Mouse (Mus musculus): Measurements from ENCODE around the gene Ypel5. TPM values are rescaled to one million over a fixed set of nuclear protein-coding genes. Genes with fewer than 3 reads are reported as not detected.

Gene Ypel5
- polyA plus RNA-seq, 2 experiments: 30.4 to 87.9 TPM

DNA sequence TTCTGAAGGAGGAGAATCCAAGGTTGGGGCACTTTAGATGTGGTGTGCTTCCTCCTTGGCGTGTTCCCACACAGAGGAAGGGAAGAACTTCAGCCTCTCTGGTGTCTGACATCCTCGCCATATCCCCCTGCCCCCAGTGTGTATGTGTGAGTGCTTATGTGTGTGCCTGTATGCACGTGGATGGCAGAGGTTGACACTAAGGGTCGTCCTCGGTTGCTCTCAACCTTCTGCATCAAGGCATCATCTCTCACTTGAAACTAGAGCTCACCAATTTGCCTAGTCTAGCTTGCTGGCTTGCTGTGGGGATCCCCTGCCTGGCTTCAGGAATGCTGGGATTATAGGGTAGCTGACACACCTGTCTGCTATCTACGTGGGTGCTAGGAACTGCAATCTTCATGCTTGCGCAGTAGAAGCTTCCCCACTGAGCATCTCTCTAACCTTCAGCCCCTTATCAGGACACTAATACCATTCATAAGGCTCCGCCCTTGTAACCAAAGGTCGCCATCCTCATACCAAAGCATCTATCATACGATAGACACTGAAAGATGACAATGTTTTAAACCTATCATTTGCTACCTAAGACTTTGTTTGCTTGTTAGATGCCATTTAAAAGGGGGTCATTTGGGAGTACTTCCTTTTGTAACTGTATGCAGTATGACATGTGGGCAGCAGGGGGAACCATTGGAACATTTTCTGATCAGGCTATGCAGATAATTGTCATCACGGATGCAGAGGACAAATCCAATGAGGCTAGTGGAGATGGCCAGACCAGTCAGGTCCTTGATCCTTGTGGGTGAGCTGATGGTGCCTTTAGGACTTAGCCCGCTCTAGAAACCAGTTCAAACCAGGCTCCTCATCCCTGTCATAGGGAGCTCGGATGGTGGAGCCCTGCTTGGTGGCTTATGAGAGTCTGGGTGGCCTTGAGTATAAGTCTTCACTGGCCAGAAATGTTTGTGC lies 21.7 kb downstream of the Ypel5 start:
- no peaks in the 10 kb centered on the region for H3K9me3 ChIP-seq (ENCODE audit: control insufficient read depth, low read length)
- no peak overlapping the region for H3K4me3 ChIP-seq (ENCODE audit: insufficient read depth in 1 of 2, low read depth in 2 of 2, low read length in 2 of 2)
- WGBS (ENCODE audit: insufficient replicate concordance): 36% methylated on average over 13 of the region's 13 CpGs
- no peak overlapping the region for H3K9ac ChIP-seq (replicated peaks)
- H3K27ac ChIP-seq: no peak overlapping the region
- H3K4me2 ChIP-seq (ENCODE audit: low read depth): no peak overlapping the region
- no peaks in the 10 kb centered on the region for H3K36me3 ChIP-seq (replicated peaks; ENCODE audit: control insufficient read depth, insufficient read depth, low read depth)
- H3K4me1 ChIP-seq (replicated peaks; ENCODE audit: control insufficient read depth in 2 of 2, insufficient read depth in 2 of 2, low read length in 1 of 2): no peaks in the 10 kb centered on the region
- TF ChIP-seq EP300 (IDR thresholded peaks at IDR 0.05; ENCODE audit: low read depth) (no peak), CTCF (IDR thresholded peaks at IDR 0.05; ENCODE audit: low read depth) (peak; percentile 61)
- ATAC-seq (ENCODE audit: insufficient read depth) (no peak), DNase-seq (ENCODE audit: low read depth in 3 of 3, low spot score in 3 of 3) (peak in 1 of 3 experiments; percentile 14)
- H3K27me3 ChIP-seq (ENCODE audit: control insufficient read depth, insufficient read depth, low read length): no peaks in the 10 kb centered on the region

DNA sequence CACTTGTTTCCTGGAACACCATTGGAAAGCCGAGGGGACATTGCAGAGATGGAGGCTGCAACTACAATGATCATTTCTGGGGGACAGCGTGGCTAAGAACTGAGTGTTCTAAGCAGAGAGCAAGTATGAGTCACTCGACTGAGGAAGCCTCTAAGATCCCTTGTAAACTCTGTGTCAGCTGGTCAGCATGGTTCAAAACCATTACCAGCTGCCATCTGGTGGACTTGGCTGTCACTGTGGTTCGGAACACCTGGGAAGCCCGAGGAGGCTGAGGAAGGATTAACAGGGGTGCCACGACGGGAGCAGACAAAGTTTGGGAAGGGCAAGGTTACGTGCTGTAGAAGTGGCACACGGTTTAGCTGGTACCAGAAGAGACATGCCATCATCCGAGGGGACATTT lies 27.0 kb downstream of the Ypel5 start:
- TF ChIP-seq CTCF (IDR thresholded peaks at IDR 0.05; ENCODE audit: low read depth) (no peak), EP300 (IDR thresholded peaks at IDR 0.05; ENCODE audit: low read depth) (no peak)
- DNase-seq (ENCODE audit: low read depth in 3 of 3, low spot score in 3 of 3) (no peak), ATAC-seq (ENCODE audit: insufficient read depth) (no peak)
- Histone ChIP-seq H3K4me2 (ENCODE audit: low read depth) (no peak overlapping the region), H3K27me3 (ENCODE audit: control insufficient read depth, insufficient read depth, low read length) (no peaks in the 10 kb centered on the region), H3K27ac (no peak overlapping the region), H3K9ac (replicated peaks) (no peak overlapping the region), H3K4me1 (replicated peaks; ENCODE audit: control insufficient read depth in 2 of 2, insufficient read depth in 2 of 2, low read length in 1 of 2) (no peaks in the 10 kb centered on the region), H3K9me3 (ENCODE audit: control insufficient read depth, low read length) (no peaks in the 10 kb centered on the region), H3K36me3 (replicated peaks; ENCODE audit: control insufficient read depth, insufficient read depth, low read depth) (no peaks in the 10 kb centered on the region), H3K4me3 (ENCODE audit: insufficient read depth in 1 of 2, low read depth in 2 of 2, low read length in 2 of 2) (no peak overlapping the region)
- 64% methylated on average over 10 of the region's 10 CpGs for WGBS (ENCODE audit: insufficient replicate concordance)

DNA sequence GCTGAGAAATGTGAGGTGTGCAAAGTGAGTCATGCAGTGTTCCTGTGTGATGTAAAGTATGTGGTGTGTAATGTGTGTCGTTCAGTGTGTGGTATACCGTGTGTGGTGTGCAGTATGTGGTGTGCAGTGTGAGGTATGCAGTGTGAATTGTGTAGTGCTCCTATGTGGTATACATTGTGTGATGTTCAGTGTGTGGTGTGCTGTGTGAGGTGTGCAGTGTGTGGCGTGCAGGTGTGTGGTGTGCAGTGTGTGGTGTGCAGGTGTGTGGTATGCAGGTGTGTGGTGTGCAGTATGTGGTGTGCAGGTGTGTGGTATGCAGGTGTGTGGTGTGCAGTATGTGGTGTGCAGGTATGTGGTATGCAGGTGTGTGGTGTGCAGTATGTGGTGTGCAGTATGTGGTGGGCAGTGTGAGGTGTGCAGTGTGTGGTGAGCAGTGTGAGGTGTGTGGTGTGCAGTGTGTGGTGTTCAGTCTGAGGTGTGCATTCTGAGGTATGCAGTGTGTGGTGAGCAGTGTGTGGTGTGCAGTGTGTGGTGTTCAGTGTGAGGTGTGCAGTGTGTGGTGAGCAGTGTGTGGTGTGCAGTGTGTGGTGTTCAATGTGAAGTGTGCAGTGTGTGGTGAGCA lies 30.5 kb downstream of the Ypel5 start:
- H3K27ac ChIP-seq: no peak overlapping the region
- H3K4me2 ChIP-seq (ENCODE audit: low read depth): no peak overlapping the region
- ATAC-seq (ENCODE audit: insufficient read depth): no peak
- H3K27me3 ChIP-seq (ENCODE audit: control insufficient read depth, insufficient read depth, low read length): no peaks in the 10 kb centered on the region
- H3K36me3 ChIP-seq (replicated peaks; ENCODE audit: control insufficient read depth, insufficient read depth, low read depth): no peaks in the 10 kb centered on the region
- no peak overlapping the region for H3K9ac ChIP-seq (replicated peaks)
- H3K4me1 ChIP-seq (replicated peaks; ENCODE audit: control insufficient read depth in 2 of 2, insufficient read depth in 2 of 2, low read length in 1 of 2): no peaks in the 10 kb centered on the region
- no peak overlapping the region for H3K4me3 ChIP-seq (ENCODE audit: insufficient read depth in 1 of 2, low read depth in 2 of 2, low read length in 2 of 2)
- H3K9me3 ChIP-seq (ENCODE audit: control insufficient read depth, low read length): no peaks in the 10 kb centered on the region
- no peak for DNase-seq (ENCODE audit: low read depth in 3 of 3, low spot score in 3 of 3)
- WGBS (ENCODE audit: insufficient replicate concordance): 46% methylated on average over 3 of the region's 3 CpGs
- TF ChIP-seq CTCF (IDR thresholded peaks at IDR 0.05; ENCODE audit: low read depth) (no peak), EP300 (IDR thresholded peaks at IDR 0.05; ENCODE audit: low read depth) (no peak)

DNA sequence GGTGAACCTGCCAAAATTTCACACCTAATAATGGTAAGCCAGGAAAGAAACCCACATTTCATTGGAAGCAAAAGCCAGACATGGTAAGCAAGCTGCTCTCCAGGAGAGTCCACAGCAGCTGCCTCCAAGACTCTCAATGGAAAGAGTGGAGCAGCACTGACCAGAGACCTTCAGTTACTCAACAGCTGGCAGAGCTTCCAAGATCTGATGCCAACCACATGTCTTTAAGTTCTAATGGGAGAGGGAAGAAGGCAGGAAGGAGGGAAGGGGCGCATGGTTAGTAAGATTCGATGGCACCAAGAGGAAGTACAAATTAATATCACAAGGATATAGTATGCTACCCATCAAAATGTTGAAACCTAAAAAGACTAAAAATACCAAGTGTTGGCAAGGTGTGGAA lies 31.9 kb downstream of the Ypel5 start:
- Histone ChIP-seq H3K27me3 (ENCODE audit: control insufficient read depth, insufficient read depth, low read length) (no peaks in the 10 kb centered on the region), H3K36me3 (replicated peaks; ENCODE audit: control insufficient read depth, insufficient read depth, low read depth) (no peaks in the 10 kb centered on the region), H3K9me3 (ENCODE audit: control insufficient read depth, low read length) (no peaks in the 10 kb centered on the region), H3K4me1 (replicated peaks; ENCODE audit: control insufficient read depth in 2 of 2, insufficient read depth in 2 of 2, low read length in 1 of 2) (no peaks in the 10 kb centered on the region), H3K27ac (no peak overlapping the region), H3K9ac (replicated peaks) (no peak overlapping the region), H3K4me2 (ENCODE audit: low read depth) (no peak overlapping the region), H3K4me3 (ENCODE audit: insufficient read depth in 1 of 2, low read depth in 2 of 2, low read length in 2 of 2) (no peak overlapping the region)
- TF ChIP-seq CTCF (IDR thresholded peaks at IDR 0.05; ENCODE audit: low read depth) (no peak), EP300 (IDR thresholded peaks at IDR 0.05; ENCODE audit: low read depth) (no peak)
- DNase-seq (ENCODE audit: low read depth in 3 of 3, low spot score in 3 of 3) (no peak), ATAC-seq (ENCODE audit: insufficient read depth) (no peak)
- WGBS (ENCODE audit: insufficient replicate concordance): 58% methylated on average over 2 of the region's 2 CpGs

DNA sequence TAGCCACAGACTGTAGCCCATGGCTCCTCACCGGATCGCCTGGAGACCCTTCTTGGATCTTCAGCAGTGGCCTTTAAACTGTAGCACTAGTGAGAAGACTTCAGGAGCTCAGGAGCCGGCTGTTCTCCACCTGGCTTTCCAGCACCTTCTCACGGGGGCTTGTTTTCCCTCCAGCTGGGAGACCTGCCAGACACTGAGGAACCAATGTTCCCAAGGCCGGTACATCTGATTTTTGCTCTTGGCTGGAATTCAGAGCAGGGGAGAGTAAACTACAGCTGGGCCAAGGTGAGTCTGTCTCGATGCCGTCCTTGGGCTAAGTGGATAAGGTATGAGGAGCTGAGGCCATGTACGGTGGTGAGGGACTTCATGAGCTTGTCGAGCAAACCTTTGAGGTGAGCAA lies 42.7 kb downstream of the Ypel5 start:
- no peak for TF ChIP-seq CTCF (IDR thresholded peaks at IDR 0.05; ENCODE audit: low read depth)
- TF ChIP-seq EP300 (IDR thresholded peaks at IDR 0.05; ENCODE audit: low read depth): no peak

More for the DNA sequence above, 42.7 kb downstream of the Ypel5 start:
- Histone ChIP-seq H3K27ac (no peak overlapping the region), H3K4me2 (ENCODE audit: low read depth) (no peak overlapping the region), H3K4me3 (ENCODE audit: insufficient read depth in 1 of 2, low read depth in 2 of 2, low read length in 2 of 2) (no peak overlapping the region), H3K9ac (replicated peaks) (no peak overlapping the region), H3K4me1 (replicated peaks; ENCODE audit: control insufficient read depth in 2 of 2, insufficient read depth in 2 of 2, low read length in 1 of 2) (no peaks in the 10 kb centered on the region), H3K27me3 (ENCODE audit: control insufficient read depth, insufficient read depth, low read length) (no peaks in the 10 kb centered on the region), H3K9me3 (ENCODE audit: control insufficient read depth, low read length) (no peaks in the 10 kb centered on the region), H3K36me3 (replicated peaks; ENCODE audit: control insufficient read depth, insufficient read depth, low read depth) (no peaks in the 10 kb centered on the region)
- no peak for DNase-seq (ENCODE audit: low read depth in 3 of 3, low spot score in 3 of 3)
- 67% methylated on average over 9 of the region's 9 CpGs for WGBS (ENCODE audit: insufficient replicate concordance)
- no peak for ATAC-seq (ENCODE audit: insufficient read depth)
